Mouse (Mus musculus): ENCODE results near the gene Cntn1. TPM values are rescaled to one million over a fixed set of nuclear protein-coding genes. Genes with fewer than 3 reads are reported as not detected.

Cntn1 gene
- total and polyA plus RNA-seq, 3 experiments = 0.11 TPM; not detected in 2

DNA sequence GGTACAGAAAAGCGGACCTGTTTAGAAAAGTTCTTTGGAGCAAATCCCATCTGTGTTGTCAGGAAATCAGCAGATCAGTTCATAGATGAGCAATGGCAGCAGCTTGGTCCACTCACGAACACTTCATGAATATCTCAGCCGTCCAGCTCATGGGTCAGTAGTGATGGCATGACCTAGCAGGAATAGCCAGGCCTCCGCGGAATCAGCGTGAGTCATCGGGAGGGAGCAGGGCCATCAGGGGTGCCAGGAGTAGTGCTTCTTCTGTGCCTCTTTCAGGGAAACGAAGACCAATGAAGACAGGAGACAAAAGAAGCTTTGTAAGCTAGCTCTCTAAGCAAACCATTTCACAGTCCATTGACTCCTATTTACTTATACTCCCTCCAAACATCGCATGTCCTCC lies 126.4 kb downstream of the Cntn1 start:
- peaks cover 13% of the 10 kb centered on the region for H3K9me3 ChIP-seq (replicated peaks)
- H3K4me1 ChIP-seq (ENCODE audit: insufficient read depth, low read depth, low read length) = no peaks in the 10 kb centered on the region
- no peaks in the 10 kb centered on the region for H3K36me3 ChIP-seq (replicated peaks)
- ATAC-seq (ENCODE audit: extremely low read depth, insufficient number of reproducible peaks, low FRiP score, poor library complexity, severe bottlenecking) (no peak), DNase-seq (ENCODE audit: low spot score) (no peak)
- TF ChIP-seq CTCF (IDR thresholded peaks at IDR 0.05; ENCODE audit: low read depth, low read length) (no peak), POLR2AphosphoS5 (IDR thresholded peaks at IDR 0.05; ENCODE audit: insufficient replicate concordance, low read depth, low read length) (no peak), TAL1 (conservative IDR thresholded peaks at IDR 0.05; ENCODE audit: low read depth, low read length) (no peak), GATA2 (IDR thresholded peaks at IDR 0.05; ENCODE audit: borderline replicate concordance, low read depth, low read length) (no peak), GATA1 (IDR thresholded peaks at IDR 0.05; ENCODE audit: borderline replicate concordance, low read length) (no peak)
- H3K27me3 ChIP-seq (ENCODE audit: insufficient read depth, low read length) = no peaks in the 10 kb centered on the region
- H3K4me3 ChIP-seq (ENCODE audit: low read depth, low read length) = no peak overlapping the region

DNA sequence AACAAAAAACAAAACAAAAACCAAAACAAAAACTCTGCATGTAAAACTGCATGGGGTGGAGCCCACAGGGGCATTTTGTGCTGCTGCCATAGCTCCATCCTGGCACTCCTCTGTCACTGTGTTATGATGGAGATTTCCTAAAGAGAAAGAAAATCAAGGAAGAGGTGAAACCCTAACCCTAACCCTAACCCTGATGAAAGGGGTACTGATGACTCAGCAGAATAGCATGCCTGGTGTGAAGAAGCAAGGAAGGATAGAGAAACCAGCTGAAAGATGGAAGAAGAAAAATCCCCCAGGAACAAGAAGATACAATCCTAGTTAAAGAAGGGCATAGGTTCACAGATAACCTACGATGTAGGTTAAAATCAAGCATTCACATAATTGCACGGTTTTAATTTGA lies 134.5 kb downstream of the Cntn1 start:
- H3K4me3 ChIP-seq (ENCODE audit: low read depth, low read length) = no peak overlapping the region
- H3K4me1 ChIP-seq (ENCODE audit: insufficient read depth, low read depth, low read length) = no peaks in the 10 kb centered on the region
- H3K9me3 ChIP-seq (replicated peaks) = peaks cover 19% of the 10 kb centered on the region
- no peak for ATAC-seq (ENCODE audit: extremely low read depth, insufficient number of reproducible peaks, low FRiP score, poor library complexity, severe bottlenecking)
- H3K27me3 ChIP-seq (ENCODE audit: insufficient read depth, low read length) = no peaks in the 10 kb centered on the region
- no peak for DNase-seq (ENCODE audit: low spot score)
- TF ChIP-seq CTCF (IDR thresholded peaks at IDR 0.05; ENCODE audit: low read depth, low read length) = no peak
- no peak for TF ChIP-seq POLR2AphosphoS5 (IDR thresholded peaks at IDR 0.05; ENCODE audit: insufficient replicate concordance, low read depth, low read length)
- TF ChIP-seq TAL1 (conservative IDR thresholded peaks at IDR 0.05; ENCODE audit: low read depth, low read length) = no peak
- TF ChIP-seq GATA2 (IDR thresholded peaks at IDR 0.05; ENCODE audit: borderline replicate concordance, low read depth, low read length) = no peak
- no peak for TF ChIP-seq GATA1 (IDR thresholded peaks at IDR 0.05; ENCODE audit: borderline replicate concordance, low read length)
- no peaks in the 10 kb centered on the region for H3K36me3 ChIP-seq (replicated peaks)

DNA sequence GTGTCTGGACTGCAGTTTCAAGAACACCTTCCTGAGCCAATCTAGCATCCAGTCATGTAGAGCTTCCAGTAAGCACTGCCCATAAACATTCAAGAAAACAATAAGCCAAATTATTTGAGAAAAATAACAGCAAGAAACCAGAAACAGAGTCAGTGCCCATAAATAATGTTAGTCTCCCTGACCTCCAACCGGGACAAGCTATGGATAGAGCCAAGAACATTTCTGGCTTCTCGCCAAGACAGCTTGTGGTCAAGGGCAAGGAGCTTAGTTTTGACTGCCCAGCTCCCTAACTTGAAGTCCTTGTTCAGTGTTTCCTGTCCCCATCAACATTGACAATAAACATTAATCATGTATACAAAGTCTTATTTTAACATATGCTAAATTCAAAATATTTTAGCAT lies 139.0 kb downstream of the Cntn1 start:
- Histone ChIP-seq H3K9me3 (replicated peaks) (peaks cover 21% of the 10 kb centered on the region), H3K4me1 (ENCODE audit: insufficient read depth, low read depth, low read length) (no peaks in the 10 kb centered on the region), H3K4me3 (ENCODE audit: low read depth, low read length) (no peak overlapping the region), H3K27me3 (ENCODE audit: insufficient read depth, low read length) (no peaks in the 10 kb centered on the region), H3K36me3 (replicated peaks) (no peaks in the 10 kb centered on the region)
- no peak for ATAC-seq (ENCODE audit: extremely low read depth, insufficient number of reproducible peaks, low FRiP score, poor library complexity, severe bottlenecking)
- DNase-seq (ENCODE audit: low spot score) = no peak
- no peak for TF ChIP-seq TAL1 (conservative IDR thresholded peaks at IDR 0.05; ENCODE audit: low read depth, low read length)
- no peak for TF ChIP-seq POLR2AphosphoS5 (IDR thresholded peaks at IDR 0.05; ENCODE audit: insufficient replicate concordance, low read depth, low read length)
- TF ChIP-seq CTCF (IDR thresholded peaks at IDR 0.05; ENCODE audit: low read depth, low read length) = no peak
- TF ChIP-seq GATA1 (IDR thresholded peaks at IDR 0.05; ENCODE audit: borderline replicate concordance, low read length) = no peak
- no peak for TF ChIP-seq GATA2 (IDR thresholded peaks at IDR 0.05; ENCODE audit: borderline replicate concordance, low read depth, low read length)

DNA sequence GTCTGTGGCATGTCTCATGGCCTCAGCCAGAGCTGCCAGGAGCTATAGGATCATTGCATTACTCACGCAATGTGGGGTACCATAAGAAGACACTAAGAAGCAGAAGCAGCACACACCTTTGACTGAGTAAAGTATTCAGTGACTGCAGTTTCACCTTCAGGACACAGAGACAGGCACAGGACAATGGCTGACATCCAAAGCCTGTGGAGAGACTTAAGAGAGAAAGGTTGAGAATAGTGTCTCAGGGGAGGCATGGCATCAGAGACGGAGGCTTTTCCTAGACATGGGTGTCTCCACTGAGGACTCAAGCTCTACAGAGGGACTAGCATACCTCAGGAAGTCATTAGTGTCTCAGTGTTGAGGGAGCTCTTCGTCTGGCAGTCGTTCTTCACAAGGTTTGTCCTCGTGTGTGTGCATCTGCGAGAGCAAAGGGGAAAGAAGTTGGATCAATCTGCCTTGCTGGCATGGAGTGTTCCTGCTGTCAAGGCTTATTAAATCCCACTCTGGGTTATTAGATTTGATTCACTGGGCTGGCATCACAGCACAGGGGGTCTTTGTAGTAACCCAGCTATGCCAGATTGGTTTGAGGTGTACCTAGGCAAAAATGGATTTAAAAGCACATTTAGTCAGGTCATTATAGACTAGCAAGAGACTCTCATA lies 149.5 kb downstream of the Cntn1 start:
- DNase-seq (ENCODE audit: low spot score) (no peak), ATAC-seq (ENCODE audit: extremely low read depth, insufficient number of reproducible peaks, low FRiP score, poor library complexity, severe bottlenecking) (no peak; the same call in 1 of the 2 replicates)
- Histone ChIP-seq H3K36me3 (replicated peaks) (no peaks in the 10 kb centered on the region), H3K4me1 (ENCODE audit: insufficient read depth, low read depth, low read length) (no peaks in the 10 kb centered on the region), H3K27me3 (ENCODE audit: insufficient read depth, low read length) (no peaks in the 10 kb centered on the region), H3K4me3 (ENCODE audit: low read depth, low read length) (no peak overlapping the region), H3K9me3 (replicated peaks) (peaks cover 11% of the 10 kb centered on the region)
- no peak for TF ChIP-seq CTCF (IDR thresholded peaks at IDR 0.05; ENCODE audit: low read depth, low read length)
- no peak for TF ChIP-seq GATA1 (IDR thresholded peaks at IDR 0.05; ENCODE audit: borderline replicate concordance, low read length)
- no peak for TF ChIP-seq TAL1 (conservative IDR thresholded peaks at IDR 0.05; ENCODE audit: low read depth, low read length)
- TF ChIP-seq POLR2AphosphoS5 (IDR thresholded peaks at IDR 0.05; ENCODE audit: insufficient replicate concordance, low read depth, low read length) = no peak
- no peak for TF ChIP-seq GATA2 (IDR thresholded peaks at IDR 0.05; ENCODE audit: borderline replicate concordance, low read depth, low read length)

DNA sequence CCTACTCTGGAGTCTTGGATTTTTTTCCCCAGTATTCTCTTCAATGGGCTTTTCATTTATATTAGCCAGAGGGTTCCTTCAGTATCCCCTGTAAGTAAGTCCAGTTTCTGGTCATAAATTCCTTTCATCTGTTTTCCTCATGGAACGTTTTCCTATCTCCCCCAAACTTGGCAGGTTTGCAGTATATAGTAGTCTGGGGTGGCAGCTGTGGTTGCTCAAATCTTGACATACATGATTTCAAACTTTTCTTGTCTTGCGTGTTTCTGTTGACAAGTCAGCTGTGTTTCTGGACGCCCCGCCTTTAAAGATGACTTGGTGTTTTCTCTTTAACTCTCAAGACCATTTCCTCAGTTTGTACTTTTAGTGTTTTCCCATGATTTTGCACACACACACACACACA lies 155.7 kb downstream of the Cntn1 start:
- Histone ChIP-seq H3K27me3 (ENCODE audit: insufficient read depth, low read length) (no peaks in the 10 kb centered on the region), H3K36me3 (replicated peaks) (no peaks in the 10 kb centered on the region), H3K4me3 (ENCODE audit: low read depth, low read length) (no peak overlapping the region), H3K4me1 (ENCODE audit: insufficient read depth, low read depth, low read length) (no peaks in the 10 kb centered on the region), H3K9me3 (replicated peaks) (peaks cover 18% of the 10 kb centered on the region)
- DNase-seq (ENCODE audit: low spot score) = no peak
- no peak for ATAC-seq (ENCODE audit: extremely low read depth, insufficient number of reproducible peaks, low FRiP score, poor library complexity, severe bottlenecking)
- TF ChIP-seq POLR2AphosphoS5 (IDR thresholded peaks at IDR 0.05; ENCODE audit: insufficient replicate concordance, low read depth, low read length) = no peak
- TF ChIP-seq GATA1 (IDR thresholded peaks at IDR 0.05; ENCODE audit: borderline replicate concordance, low read length) = no peak
- TF ChIP-seq CTCF (IDR thresholded peaks at IDR 0.05; ENCODE audit: low read depth, low read length) = no peak
- TF ChIP-seq TAL1 (conservative IDR thresholded peaks at IDR 0.05; ENCODE audit: low read depth, low read length) = no peak
- no peak for TF ChIP-seq GATA2 (IDR thresholded peaks at IDR 0.05; ENCODE audit: borderline replicate concordance, low read depth, low read length)

DNA sequence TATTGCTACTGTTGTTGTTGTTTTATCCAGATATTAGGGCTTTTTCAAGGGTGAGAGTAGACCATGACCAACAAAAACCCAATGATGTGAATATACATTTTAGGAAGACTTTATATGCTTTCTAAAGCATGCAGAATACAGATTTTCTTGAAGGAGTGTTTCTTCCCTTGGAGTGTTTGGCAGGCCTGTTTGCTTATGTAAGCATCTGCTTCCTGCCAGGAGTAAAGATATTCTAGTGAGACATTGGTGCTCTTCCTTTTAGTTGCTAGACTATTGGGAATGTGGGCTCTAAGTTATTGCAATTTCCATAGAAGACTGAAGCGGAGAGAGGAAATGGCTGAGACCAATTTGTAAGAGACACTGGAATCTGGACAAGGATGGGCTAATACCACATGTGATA lies 158.8 kb downstream of the Cntn1 start:
- Histone ChIP-seq H3K27me3 (ENCODE audit: insufficient read depth, low read length) (no peaks in the 10 kb centered on the region), H3K36me3 (replicated peaks) (no peaks in the 10 kb centered on the region), H3K4me1 (ENCODE audit: insufficient read depth, low read depth, low read length) (no peaks in the 10 kb centered on the region), H3K9me3 (replicated peaks) (peaks cover 18% of the 10 kb centered on the region), H3K4me3 (ENCODE audit: low read depth, low read length) (no peak overlapping the region)
- ATAC-seq (ENCODE audit: extremely low read depth, insufficient number of reproducible peaks, low FRiP score, poor library complexity, severe bottlenecking) (no peak), DNase-seq (ENCODE audit: low spot score) (no peak)
- TF ChIP-seq TAL1 (conservative IDR thresholded peaks at IDR 0.05; ENCODE audit: low read depth, low read length) (no peak), POLR2AphosphoS5 (IDR thresholded peaks at IDR 0.05; ENCODE audit: insufficient replicate concordance, low read depth, low read length) (no peak), GATA2 (IDR thresholded peaks at IDR 0.05; ENCODE audit: borderline replicate concordance, low read depth, low read length) (no peak), CTCF (IDR thresholded peaks at IDR 0.05; ENCODE audit: low read depth, low read length) (no peak)

Data from G1E (cell line).